Mouse (Mus musculus) fibroblast of lung, adult 2 months (primary cell): ENCODE results near the gene Gtf3c2.
"Not testable (repeated sequence)": the region's sequence is repeated elsewhere in the genome, so short reads cannot be mapped to it uniquely, and the experiment has no call there.

Source experiments
- DNase-seq: peaks from one replicate; pipeline ENCODE4 v3.0.0-alpha.2; 2011; ENCODE audit warnings: low read depth

Gene Gtf3c2

GRCm38 (mm10) chr5:31179766-31180630 lies at the start of gene Gtf3c2, which contains the start of gene Gm29609:
TSS of gene Gtf3c2 (minus strand) at chr5:31180144.
TSS of gene Gm29609 (minus strand) at chr5:31179911.
- DNase-seq, result peak; percentile 92

GRCm38 (mm10) chr5:31226641-31227040 lies 46.7 kb upstream of the Gtf3c2 start:
- no peak for DNase-seq

GRCm38 (mm10) chr5:31222696-31223095 lies 42.8 kb upstream of the Gtf3c2 start:
- DNase-seq, result no peak

- no peak for DNase-seq
Observed at GRCm38 (mm10) chr5:31221304-31221945, 41.5 kb upstream of the Gtf3c2 start.

- DNase-seq, result peak; percentile 82
Observed at GRCm38 (mm10) chr5:31220448-31221303, 40.7 kb upstream of the Gtf3c2 start, which contains the start of gene Ppm1g. TSS of gene Ppm1g (minus strand) at chr5:31220687.

- DNase-seq, result no peak
Observed at GRCm38 (mm10) chr5:31219911-31220447, 40.0 kb upstream of the Gtf3c2 start.

- no peak for DNase-seq
Observed at GRCm38 (mm10) chr5:31219474-31219873, 39.5 kb upstream of the Gtf3c2 start.

- no peak for DNase-seq
Observed at GRCm38 (mm10) chr5:31219070-31219469, 39.1 kb upstream of the Gtf3c2 start.

- no peak for DNase-seq
Observed at GRCm38 (mm10) chr5:31218294-31218693, 38.4 kb upstream of the Gtf3c2 start.

GRCm38 (mm10) chr5:31216554-31216953 lies 36.6 kb upstream of the Gtf3c2 start:
- DNase-seq, result not testable (repeated sequence)

GRCm38 (mm10) chr5:31204421-31204820 lies 24.5 kb upstream of the Gtf3c2 start:
- DNase-seq, result no peak

- no peak for DNase-seq
Observed at GRCm38 (mm10) chr5:31203866-31204265, 23.9 kb upstream of the Gtf3c2 start.

- DNase-seq, result no peak
Observed at GRCm38 (mm10) chr5:31202933-31203332, 23.0 kb upstream of the Gtf3c2 start.

- DNase-seq, result peak; percentile 99
Observed at GRCm38 (mm10) chr5:31201742-31202590, 22.0 kb upstream of the Gtf3c2 start, which contains the start of gene Zfp513. TSS of gene Zfp513 (minus strand) at chr5:31202303.

GRCm38 (mm10) chr5:31201042-31201741 lies 21.2 kb upstream of the Gtf3c2 start:
- no peak for DNase-seq

- no peak for DNase-seq
Observed at GRCm38 (mm10) chr5:31200327-31200768, 20.4 kb upstream of the Gtf3c2 start.

GRCm38 (mm10) chr5:31199893-31200292 lies 19.9 kb upstream of the Gtf3c2 start:
- no peak for DNase-seq

GRCm38 (mm10) chr5:31199321-31199892 lies 19.5 kb upstream of the Gtf3c2 start:
- no peak for DNase-seq

- no peak for DNase-seq
Observed at GRCm38 (mm10) chr5:31198616-31199320, 18.8 kb upstream of the Gtf3c2 start.
